Mouse (Mus musculus) thymus, postnatal 14 days (tissue): ENCODE measurements around the gene Hist1h2ag.
A peak's percentile ranks its signal among the peaks of the same experiment; 100 is the strongest.

ENCODE experiments used
- DNase-seq: peaks from one replicate; pipeline ENCODE4 v3.0.0; 2021

Hist1h2ag gene

DNA sequence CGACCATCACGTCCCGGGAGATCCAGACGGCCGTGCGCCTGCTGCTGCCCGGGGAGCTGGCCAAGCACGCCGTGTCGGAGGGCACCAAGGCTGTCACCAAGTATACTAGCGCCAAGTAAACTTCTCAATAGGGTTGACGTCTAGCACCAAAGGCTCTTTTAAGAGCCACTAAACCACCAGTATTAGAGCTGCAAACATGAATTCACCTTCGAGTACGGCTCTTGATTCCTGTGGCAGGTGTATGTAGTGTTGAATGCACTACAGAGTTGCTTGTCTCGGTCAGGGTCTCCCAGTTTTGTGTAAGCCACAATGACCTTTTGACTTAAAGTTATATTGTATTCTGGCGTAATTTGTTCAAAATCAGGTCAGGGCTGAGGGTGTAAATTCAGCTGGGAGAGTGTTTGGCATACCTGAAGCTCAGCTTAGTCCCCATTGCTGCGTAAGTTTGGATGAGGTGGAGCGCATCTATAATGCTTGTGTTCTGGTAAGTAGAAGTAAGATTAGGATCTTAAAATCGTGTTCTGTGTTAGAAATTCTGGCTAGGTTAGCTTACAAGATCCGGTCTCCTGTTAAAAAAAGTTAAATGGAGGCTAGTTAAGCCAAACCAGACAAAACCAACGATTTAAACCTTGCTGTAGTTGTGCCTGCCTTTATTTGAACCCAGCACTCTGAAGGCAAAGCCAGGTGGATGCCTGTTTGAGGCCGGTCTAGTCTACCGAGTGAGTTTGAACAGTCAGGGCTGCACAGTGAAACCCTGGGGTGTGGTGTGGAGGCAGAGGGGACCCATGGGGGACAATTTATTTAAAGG, 6.4 kb downstream of the Hist1h2ag start:
- no peak for DNase-seq

DNA sequence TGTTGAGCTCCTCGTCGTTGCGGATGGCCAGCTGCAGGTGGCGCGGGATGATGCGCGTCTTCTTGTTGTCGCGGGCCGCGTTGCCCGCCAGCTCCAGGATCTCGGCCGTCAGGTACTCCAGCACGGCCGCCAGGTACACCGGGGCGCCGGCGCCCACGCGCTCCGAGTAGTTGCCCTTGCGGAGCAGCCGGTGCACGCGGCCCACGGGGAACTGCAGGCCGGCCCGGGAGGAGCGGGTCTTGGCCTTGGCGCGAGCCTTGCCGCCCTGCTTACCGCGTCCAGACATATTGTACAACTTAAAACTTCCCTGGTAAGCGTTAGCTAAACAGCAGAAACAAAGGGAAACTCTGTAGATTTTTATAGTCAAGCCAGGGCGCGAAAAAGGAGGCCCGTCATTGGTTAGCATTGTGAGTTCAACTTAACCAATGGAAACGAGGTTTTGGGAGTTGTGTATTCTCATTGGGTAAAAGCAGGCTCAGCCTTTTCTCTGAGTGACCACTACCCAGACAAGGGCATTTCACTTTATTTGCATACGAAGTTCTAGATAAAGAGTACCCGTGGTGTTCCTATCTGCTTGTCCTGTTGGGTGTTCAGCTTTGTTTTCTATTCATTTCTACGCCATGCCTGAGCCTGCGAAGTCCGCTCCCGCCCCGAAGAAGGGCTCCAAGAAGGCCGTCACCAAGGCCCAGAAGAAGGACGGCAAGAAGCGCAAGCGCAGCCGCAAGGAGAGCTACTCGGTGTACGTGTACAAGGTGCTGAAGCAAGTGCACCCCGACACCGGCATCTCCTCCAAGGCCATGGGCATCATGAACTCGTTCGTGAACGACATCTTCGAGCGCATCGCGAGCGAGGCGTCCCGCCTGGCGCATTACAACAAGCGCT, 7.2 kb downstream of the Hist1h2ag start, which contains the start of the genes Hist1h2ah and Hist1h2bk:
Gene Hist1h2ah, minus strand, starts transcription at position 302 of the 882 bp plus-strand sequence.
Gene Hist1h2bk, plus strand, starts transcription at position 604 of the 882 bp plus-strand sequence.
- peak; percentile 86 for DNase-seq

- no peak for DNase-seq
These were observed 8.1 kb downstream of the Hist1h2ag start for GRCm38 (mm10) chr13:22034443-22035266.

DNA sequence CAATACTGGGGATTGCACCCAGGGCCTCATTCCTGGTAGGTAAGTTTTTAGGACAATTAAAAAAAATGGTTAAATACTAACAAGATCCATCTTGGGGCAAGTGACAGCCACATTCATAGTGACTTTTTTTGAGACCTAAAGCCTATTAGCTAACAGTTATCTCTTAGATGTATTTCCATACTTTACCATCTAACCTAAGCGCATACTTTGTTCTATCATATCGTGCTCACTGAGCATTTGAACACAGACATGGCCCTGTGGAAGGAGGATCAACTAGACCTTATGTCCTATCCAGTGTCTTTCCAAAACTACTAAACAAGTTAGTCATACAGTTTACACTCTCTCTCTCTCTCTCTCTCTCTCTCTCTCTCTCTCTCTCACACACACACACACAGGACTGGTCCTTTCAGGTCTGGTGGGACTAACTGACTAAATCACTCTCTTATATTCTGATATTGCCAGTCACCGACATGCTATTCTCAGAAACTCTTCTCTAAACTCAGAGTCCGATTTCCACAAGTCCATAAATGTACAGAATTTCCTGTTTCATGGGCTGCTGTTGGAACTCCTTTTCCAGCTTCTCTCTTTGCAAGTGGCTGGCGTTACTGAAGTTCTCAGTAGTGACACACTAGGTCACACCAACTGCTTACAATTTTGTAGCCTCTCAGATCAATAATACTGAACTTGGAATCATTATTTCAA, 8.9 kb downstream of the Hist1h2ag start:
- no peak for DNase-seq

DNA sequence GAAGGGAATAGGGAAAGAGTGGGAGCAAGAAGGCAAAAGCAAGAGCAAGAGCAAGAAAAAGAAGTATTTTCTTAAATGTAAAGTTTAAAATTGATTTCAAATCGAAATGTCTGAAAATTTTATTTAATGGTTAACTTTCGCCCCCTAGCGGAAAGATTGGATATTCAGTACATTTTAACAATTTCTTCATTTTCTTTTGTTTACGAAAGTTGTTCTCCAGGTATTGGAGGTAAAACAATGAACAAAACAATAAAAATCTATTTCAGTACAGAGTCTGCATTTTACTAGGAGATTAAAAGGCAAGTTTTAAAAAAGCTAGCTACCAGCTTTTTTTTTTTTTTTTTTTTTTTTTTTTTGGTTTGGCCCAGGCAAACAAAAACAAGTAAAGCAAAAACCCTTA, 12.3 kb downstream of the Hist1h2ag start:
- DNase-seq = no peak

DNA sequence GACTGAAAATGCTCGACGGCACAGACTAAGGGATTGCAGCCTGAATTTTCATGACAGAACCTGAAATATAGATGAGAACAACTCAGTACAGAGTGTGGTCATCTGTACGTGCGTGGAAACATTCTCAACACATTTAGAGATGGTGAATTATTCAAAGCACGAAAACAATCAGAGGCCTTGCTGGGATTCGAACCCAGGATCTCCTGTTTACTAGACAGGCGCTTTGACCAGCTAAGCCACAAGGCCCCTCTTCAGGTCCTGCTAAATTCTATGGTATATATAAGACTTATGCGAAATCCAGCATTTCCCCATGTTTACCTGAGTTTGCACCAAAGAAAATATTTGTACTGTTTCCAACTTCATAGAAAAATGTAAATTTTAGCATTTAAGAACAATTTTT, 12.8 kb downstream of the Hist1h2ag start:
- no peak for DNase-seq

DNA sequence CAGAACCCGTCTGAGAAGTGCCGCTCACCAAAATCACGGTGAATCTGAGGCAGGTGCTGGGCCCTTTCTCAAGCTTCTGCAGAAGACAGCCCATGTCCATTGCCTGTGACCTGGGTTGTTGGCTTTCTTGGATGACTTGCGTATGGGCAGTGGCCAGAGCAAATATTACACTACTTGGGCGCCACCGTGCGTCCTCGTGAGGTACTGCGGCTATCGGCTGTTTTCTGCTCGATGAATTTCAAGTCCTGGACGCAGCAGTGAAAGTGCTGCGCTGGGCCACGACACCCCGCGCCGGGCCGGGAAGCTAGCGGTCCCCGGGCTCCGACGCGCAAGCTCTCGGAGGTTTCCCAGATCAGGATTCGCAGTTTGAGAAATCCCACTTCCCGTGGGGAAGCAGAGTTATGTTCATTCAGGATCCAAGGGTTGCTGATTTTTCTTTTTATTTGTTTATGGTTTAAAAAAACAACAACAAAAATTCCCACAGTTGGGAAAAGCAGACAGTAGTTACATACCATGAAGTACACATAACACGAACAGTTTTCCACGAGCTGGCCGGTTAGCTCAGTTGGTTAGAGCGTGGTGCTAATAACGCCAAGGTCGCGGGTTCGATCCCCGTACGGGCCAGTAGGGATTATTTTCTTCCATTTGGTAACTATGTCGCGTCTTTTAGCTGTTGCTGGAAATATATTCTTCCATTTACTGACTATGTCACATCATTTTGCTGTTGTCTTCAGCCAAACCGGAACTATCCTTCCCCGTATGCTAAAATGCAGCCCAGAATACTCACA, 13.9 kb downstream of the Hist1h2ag start:
- peak; percentile 89 for DNase-seq

DNA sequence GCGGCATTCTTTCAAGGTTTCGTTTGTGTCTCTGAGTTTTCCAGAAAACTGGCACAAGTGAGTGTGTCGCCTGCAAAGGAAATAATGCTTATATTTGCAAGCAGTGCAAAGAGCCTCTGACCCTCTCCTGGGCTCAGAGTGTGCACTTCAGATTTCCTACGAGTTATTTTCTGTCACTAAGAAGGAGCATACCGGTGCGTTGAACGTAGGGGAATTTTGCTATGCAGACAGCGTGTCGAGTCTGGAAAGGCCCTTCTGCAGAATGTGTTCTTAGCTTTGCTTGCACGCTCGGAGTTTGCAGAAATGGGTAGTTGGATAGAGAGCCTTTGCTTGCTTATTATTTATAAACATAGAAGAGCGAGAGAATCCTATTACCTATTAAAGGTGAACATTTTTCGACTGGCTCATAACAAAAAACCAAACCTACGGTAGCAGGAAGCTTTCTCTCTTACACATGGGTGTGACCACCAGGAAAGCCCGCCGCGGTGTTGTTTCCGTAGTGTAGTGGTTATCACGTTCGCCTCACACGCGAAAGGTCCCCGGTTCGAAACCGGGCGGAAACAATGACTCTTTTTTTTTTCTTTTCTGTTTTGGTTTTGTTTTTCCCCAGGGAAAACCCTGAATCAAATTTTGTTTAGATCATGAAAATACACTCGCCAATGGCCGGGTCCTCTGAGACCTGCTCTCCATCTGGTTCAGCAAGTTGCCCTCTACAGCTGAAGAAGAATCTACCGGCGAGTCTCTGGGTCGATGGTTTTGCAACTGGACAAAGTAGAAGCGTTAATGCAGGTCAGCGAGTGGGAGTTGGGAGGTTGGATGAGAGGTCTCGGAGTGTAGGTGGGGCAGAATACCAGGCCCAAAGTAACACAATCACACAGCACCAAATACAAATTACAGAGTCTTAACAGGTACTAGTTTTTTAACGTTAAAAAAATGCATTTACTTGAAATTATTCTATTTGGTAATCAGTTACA, 16.4 kb downstream of the Hist1h2ag start:
- DNase-seq = peak; percentile 90

GRCm38 (mm10) chr13:22022241-22022640, 20.5 kb downstream of the Hist1h2ag start:
- peak; percentile 73 for DNase-seq

GRCm38 (mm10) chr13:22021581-22021980, 21.2 kb downstream of the Hist1h2ag start:
- no peak for DNase-seq

- peak; percentile 50 for DNase-seq
These were observed 21.8 kb downstream of the Hist1h2ag start for GRCm38 (mm10) chr13:22020901-22021339.

GRCm38 (mm10) chr13:22019934-22020835, 22.6 kb downstream of the Hist1h2ag start:
- DNase-seq = peak; percentile 66

- DNase-seq = peak; percentile 86
These were observed 27.0 kb downstream of the Hist1h2ag start for GRCm38 (mm10) chr13:22015479-22016450.

DNA sequence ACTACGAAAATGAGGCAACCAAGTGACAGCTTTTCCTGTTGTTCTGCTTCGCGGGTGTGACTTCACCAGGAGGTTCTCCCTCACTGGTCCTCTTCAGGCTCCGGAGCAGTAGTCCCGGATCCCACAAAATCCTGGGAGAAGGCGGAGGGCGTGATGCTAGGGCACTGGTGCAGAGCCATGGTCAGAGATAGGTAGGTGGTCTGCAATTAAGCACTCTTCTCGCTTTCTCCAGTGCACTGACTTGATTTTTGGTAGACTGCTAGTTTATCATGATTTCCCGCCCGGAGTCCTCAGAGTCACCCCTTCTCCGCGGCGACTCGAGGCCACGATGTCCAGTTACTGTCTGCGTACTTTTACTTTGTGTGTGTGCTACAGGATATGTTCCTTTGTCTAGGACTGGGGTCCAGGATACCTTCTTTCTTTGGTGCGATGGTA, 28.3 kb downstream of the Hist1h2ag start:
- DNase-seq = no peak

- no peak for DNase-seq
These were observed 29.0 kb downstream of the Hist1h2ag start for GRCm38 (mm10) chr13:22013716-22014115.

DNA sequence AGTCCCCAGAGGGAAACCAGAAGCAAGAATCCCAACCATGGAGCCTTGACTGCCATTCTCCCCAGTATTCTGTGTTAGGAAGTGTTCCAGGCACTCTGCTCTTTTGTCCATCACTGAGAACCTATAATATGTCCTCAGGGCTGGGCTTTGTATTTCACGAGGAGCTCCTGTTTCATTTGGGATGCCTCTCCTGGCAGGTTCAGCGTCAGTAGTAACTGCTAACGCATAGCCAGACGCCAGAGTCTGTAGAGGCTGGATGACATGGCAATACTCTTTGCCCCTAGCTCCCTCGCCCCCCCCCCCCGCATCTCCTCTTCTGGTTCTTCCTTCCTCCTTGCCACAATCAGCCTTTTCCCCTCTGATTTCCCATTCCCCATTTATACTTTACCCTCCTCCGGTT, 33.1 kb downstream of the Hist1h2ag start, which contains the start of gene Prss16:
Gene Prss16, minus strand, starts transcription at position 101 of the 400 bp plus-strand sequence.
- DNase-seq = no peak

- DNase-seq = no peak
These were observed 34.0 kb downstream of the Hist1h2ag start for GRCm38 (mm10) chr13:22008707-22009106.
